Mouse (Mus musculus): Measurements from ENCODE around the gene Homez.
A peak's percentile ranks its signal among the peaks of the same experiment; 100 is the strongest.

Homez gene

DNA sequence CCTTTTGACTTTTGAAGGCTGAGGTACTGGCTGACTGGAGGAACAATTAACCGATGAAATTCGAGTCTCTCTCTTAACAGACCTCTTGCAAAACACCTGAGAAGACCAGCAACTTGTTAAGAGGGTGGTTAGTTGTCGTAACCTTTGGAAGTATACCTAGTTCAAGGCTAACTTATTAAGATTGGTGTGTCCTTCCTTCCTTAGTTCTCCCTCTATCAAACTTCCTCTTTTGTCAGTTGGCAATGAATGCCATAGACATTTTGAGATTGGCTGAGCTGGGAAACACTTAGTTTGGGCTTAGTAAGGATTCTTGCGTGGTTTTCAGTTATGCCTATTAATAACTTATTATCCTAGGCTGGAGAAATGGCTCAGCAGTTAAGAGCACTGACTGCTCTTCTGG lies 2.7 kb downstream of the Homez start:
- no peak for DNase-seq (ENCODE audit: low read depth, low spot score)

GRCm38 (mm10) chr14:54866936-54867335 lies 3.8 kb downstream of the Homez start:
- DNase-seq (ENCODE audit: low read depth, low spot score), result no peak

DNA sequence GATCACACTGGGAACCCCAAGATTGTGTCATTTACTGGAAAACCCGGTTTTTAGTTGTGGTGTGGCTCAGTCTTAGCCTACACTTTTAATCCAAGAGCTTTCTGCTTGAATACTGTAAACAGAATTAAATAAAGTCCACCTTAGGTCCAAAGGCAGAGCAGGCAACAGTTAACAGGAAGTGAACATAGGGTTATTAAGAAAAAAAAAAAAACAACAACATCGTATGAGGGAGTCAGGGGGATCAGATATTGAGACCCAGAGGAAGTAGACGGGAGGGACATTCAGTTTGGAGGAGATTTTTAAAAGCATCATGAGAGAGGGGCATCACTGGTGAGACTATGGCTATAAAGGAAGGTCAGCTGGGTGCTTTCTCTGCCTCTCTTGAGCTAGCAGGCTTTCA lies 4.5 kb downstream of the Homez start:
- no peak for DNase-seq (ENCODE audit: low read depth, low spot score)

DNA sequence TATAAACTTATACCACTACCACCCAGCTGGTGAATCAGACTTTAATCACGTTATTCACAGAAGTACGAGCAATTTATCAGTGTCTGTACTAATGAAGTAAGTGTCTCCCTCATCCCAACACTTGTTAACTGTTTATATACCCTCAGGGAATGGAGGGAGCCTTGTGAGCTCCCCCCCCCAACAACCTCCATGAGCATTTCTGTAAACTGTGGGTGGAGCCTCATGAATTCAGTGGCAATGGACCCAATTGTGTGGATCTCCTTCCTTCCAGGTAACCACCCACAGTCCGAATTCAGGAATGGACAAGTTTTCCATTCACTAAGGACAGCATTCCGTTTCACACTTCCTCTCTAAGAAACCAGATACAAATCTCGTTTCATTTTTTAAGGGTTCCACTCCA lies 5.1 kb downstream of the Homez start:
- DNase-seq (ENCODE audit: low read depth, low spot score), result no peak

- DNase-seq (ENCODE audit: low read depth, low spot score), result no peak
Observed at GRCm38 (mm10) chr14:54864313-54865036, 6.3 kb downstream of the Homez start.

GRCm38 (mm10) chr14:54863501-54864312 lies 7.1 kb downstream of the Homez start:
- DNase-seq (ENCODE audit: low read depth, low spot score), result peak; percentile 73

GRCm38 (mm10) chr14:54860511-54860910 lies 10.2 kb downstream of the Homez start:
- DNase-seq (ENCODE audit: low read depth, low spot score), result no peak

GRCm38 (mm10) chr14:54857891-54858290 lies 12.9 kb downstream of the Homez start:
- DNase-seq (ENCODE audit: low read depth, low spot score), result no peak

GRCm38 (mm10) chr14:54856703-54857102 lies 14.1 kb downstream of the Homez start:
- no peak for DNase-seq (ENCODE audit: low read depth, low spot score)

- no peak for DNase-seq (ENCODE audit: low read depth, low spot score)
Observed at GRCm38 (mm10) chr14:54855726-54856125, 15.0 kb downstream of the Homez start.

GRCm38 (mm10) chr14:54843461-54843860 lies 27.3 kb downstream of the Homez start:
- no peak for DNase-seq (ENCODE audit: low read depth, low spot score)

- no peak for DNase-seq (ENCODE audit: low read depth, low spot score)
Observed at GRCm38 (mm10) chr14:54823716-54824115, 47.0 kb downstream of the Homez start.

- DNase-seq (ENCODE audit: low read depth, low spot score), result no peak
Observed at GRCm38 (mm10) chr14:54822301-54822700, 48.5 kb downstream of the Homez start.

- DNase-seq (ENCODE audit: low read depth, low spot score), result no peak
Observed at GRCm38 (mm10) chr14:54817791-54818190, 53.0 kb downstream of the Homez start.

DNA sequence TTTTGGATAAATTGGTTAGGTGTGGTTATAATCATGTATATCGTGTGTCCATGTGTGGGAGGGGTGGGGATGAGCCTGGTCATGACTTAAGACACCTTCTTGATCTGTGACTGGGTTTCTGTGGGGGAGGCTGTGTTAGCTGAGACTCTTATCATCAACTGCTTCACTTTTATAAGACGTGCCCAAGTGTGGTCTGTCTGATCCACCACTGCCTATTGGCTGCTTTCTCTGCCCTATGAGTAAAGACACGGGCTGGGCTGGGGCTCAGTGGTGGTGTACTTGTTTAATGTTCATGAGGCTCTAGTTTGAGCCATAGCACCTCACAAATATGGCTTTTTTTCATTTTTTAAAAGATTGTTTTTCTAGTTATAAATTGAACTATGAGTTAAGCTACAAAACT lies 55.0 kb downstream of the Homez start:
- no peak for DNase-seq (ENCODE audit: low read depth, low spot score)

DNA sequence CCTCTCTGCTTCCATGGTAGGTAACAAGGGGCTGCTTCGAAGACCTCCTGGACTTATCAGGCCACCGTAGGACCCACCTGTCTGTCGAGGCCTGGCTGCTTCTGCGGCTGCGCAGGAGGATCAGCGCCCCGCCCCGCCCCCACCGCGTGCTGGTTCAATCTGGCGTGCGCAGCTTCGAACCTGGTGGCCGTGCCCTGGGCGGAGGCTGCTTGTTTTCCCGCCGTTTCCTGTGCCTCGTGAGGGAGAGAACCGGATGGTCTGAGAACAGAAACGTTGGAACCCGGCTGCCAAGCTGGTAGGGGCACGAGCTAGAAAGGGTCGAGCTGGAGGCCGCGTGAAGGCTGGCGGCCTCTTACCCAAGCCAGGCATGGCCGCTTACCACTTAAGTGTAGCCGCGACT lies 56.8 kb downstream of the Homez start, which contains the start of gene Rnf212b:
Gene Rnf212b (plus strand): TSS at position 151 of the 400 bp plus-strand sequence.
- no peak for DNase-seq (ENCODE audit: low read depth, low spot score)

GRCm38 (mm10) chr14:54809668-54810033 lies 61.1 kb downstream of the Homez start:
- DNase-seq (ENCODE audit: low read depth, low spot score), result no peak

- no peak for DNase-seq (ENCODE audit: low read depth, low spot score)
Observed at GRCm38 (mm10) chr14:54808718-54809667, 61.8 kb downstream of the Homez start.

- no peak for DNase-seq (ENCODE audit: low read depth, low spot score)
Observed at GRCm38 (mm10) chr14:54806124-54806523, 64.6 kb downstream of the Homez start.

All from retina, adult 2 months (tissue).